Mouse (Mus musculus) heart, embryonic 13.5 days (tissue): ENCODE results near the gene Samm50. TPM values are rescaled to one million over a fixed set of nuclear protein-coding genes. Genes with fewer than 3 reads are reported as not detected.

ENCODE experiments used
- ATAC-seq: fragments of 200-750 bp; cut with Nextera tagmentation; 2 replicates; pipeline ENCODE4 v1.8.0; 2017; ENCODE audit warnings: moderate TSS enrichment; ENCODE audit not compliant: insufficient number of reproducible peaks, low FRiP score, low TSS enrichment; ENCODE audit errors: extremely low read depth
- H3K27ac ChIP-seq: fragments of 300-500 bp; sonication (generic); replicated peaks from 2 replicates; pipeline ENCODE4 v1.5.1; 2015; ENCODE audit warnings: moderate library complexity, mild to moderate bottlenecking, inconsistent platforms
- H3K27me3 ChIP-seq: fragments of 300-500 bp; sonication (generic); replicated peaks from 2 replicates; pipeline ENCODE4 v1.6.1; 2015; ENCODE audit warnings: mild to moderate bottlenecking, inconsistent platforms
- H3K36me3 ChIP-seq: fragments of 300-500 bp; sonication (generic); 2 replicates; pipeline ENCODE4 v1.6.1; 2015; ENCODE audit warnings: mild to moderate bottlenecking, inconsistent platforms
- H3K4me1 ChIP-seq: fragments of 300-500 bp; sonication (generic); 2 replicates; pipeline ENCODE4 v1.6.1; 2015; ENCODE audit warnings: inconsistent platforms
- H3K4me2 ChIP-seq: fragments of 300-500 bp; sonication (generic); 2 replicates; pipeline ENCODE4 v1.6.1; 2015; ENCODE audit warnings: inconsistent platforms, mild to moderate bottlenecking, moderate library complexity
- H3K4me3 ChIP-seq: fragments of 300-500 bp; sonication (generic); 2 replicates; pipeline ENCODE4 v1.5.1; 2015; ENCODE audit warnings: moderate library complexity, mild to moderate bottlenecking, inconsistent platforms
- H3K9ac ChIP-seq: fragments of 300-500 bp; sonication (generic); 2 replicates; pipeline ENCODE4 v1.6.1; 2015; ENCODE audit warnings: inconsistent platforms, mild to moderate bottlenecking, moderate library complexity
- H3K9me3 ChIP-seq: fragments of 300-500 bp; sonication (generic); 2 replicates; pipeline ENCODE4 v1.6.1; 2016; ENCODE audit warnings: inconsistent platforms
- WGBS: fragments of 180-500 bp; shearing (Covaris S2); methylation state at CpG from one replicate; pipeline ENCODE4 v1.1.7; 2015; ENCODE audit warnings: mixed read lengths; 5-methylcytosine and 5-hydroxymethylcytosine counted together
- polyA plus RNA-seq: library from polyadenylated mRNA; unstranded; fragments of >200 nt; fragmentation: Nextera tagmentation; extraction: Ambion mirVana; gene quantifications from 2 replicates; pipeline ENCODE4 v1.2.1, GENCODE M21; 2015

Gene Samm50
- polyA plus RNA-seq, 1 experiment from 2014 or later: 103 TPM

DNA sequence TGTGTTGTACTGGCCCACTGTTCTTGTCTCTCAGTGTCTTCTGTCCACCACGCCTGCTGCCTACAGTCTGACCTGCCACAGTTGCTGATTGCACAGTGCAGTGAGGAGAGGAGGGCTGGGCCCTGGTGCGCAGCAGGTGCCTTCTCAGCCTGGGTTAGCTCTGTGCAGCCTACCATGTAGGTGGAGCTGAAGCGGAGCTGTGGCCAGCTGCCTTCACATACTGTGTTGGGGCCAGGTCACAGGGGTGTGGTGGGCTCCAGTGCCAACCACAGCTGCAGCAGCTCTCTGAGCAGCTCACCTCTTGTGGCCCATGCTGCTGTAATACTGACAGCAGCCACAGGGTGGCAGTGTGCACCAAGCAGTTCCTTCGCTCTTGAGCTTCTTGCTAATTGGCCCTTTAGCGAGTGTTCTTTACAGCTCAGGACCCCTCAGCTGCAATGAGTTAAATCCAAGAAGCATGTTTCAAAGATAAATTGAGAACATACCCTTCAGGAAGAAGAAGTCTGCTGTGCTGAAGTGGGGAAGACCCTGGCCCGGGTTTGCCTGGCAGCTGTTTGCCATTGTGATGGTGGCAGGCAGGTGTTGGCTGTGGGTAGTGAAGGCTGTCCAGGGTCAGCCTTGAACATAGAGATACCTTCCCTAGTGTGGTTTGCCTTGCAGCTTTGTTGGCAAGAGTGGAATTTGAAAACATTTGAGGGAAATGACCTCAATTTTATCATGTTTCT lies 20.2 kb downstream of the Samm50 start:
- no peak overlapping the region for H3K4me3 ChIP-seq
- 50% methylated on average over 6 of the region's 6 CpGs for WGBS
- H3K27me3 ChIP-seq: no peaks in the 10 kb centered on the region
- H3K36me3 ChIP-seq: peaks cover 68% of the 10 kb centered on the region
- H3K4me2 ChIP-seq: no peak overlapping the region
- H3K9ac ChIP-seq: no peak overlapping the region
- peak overlapping the region; percentile 20; the same call in 1 of the 2 replicates for H3K27ac ChIP-seq
- no peaks in the 10 kb centered on the region for H3K9me3 ChIP-seq
- no peak for ATAC-seq
- peaks cover 56% of the 10 kb centered on the region for H3K4me1 ChIP-seq

DNA sequence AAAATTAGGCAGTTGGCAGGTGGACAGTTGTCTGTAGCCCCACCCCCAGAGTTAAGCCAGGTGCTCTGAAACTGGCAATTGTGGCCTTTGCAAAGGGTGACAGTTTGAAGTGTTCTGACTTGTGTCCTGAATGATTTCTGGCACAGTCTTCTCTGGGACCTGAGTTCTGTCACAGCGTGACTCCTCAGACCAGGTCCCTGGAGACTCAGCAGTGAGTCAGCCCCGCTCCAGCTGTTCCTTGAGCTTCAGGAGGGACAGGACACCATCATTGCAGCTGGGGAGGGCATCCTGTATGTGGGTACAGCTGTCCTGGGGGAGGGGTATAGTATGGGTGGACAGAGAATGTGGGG lies 20.7 kb downstream of the Samm50 start:
- no peaks in the 10 kb centered on the region for H3K27me3 ChIP-seq
- no peak for ATAC-seq
- 70% methylated on average over 2 of the region's 2 CpGs for WGBS
- no peak overlapping the region for H3K9ac ChIP-seq
- peaks cover 63% of the 10 kb centered on the region for H3K36me3 ChIP-seq
- no peak overlapping the region for H3K4me3 ChIP-seq
- H3K4me1 ChIP-seq: peaks cover 58% of the 10 kb centered on the region
- H3K27ac ChIP-seq: peak overlapping the region; percentile 20; the same call in 1 of the 2 replicates
- no peak overlapping the region for H3K4me2 ChIP-seq
- H3K9me3 ChIP-seq: no peaks in the 10 kb centered on the region

DNA sequence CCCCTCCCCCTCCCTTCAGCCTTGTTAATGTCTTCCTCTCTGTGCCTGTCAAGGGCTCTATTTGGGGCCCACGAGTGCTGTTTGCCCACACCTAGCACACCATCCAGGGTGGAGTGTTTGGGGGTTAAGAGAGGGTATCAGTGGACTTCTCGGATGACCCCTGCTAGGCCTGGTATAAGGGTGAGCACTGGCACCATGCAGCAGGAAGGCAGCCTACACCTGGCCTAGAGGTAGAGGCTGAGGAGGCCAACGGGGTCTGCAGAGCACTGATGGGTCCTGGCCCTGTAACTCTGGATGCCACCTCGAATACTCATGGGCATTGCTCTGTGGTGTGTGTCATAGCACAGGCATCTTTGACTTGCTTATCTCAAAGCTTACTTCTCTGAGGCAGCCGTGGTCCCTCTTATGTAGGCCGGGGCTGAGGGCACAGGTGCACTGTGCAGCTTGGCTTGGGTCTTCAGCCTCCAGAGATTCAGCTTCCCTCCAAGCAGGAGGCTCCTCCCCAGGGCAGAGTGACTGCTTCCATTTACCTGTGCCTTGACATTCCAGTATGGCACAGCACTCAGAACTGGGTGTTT lies 21.2 kb downstream of the Samm50 start:
- peaks cover 63% of the 10 kb centered on the region for H3K4me1 ChIP-seq

DNA sequence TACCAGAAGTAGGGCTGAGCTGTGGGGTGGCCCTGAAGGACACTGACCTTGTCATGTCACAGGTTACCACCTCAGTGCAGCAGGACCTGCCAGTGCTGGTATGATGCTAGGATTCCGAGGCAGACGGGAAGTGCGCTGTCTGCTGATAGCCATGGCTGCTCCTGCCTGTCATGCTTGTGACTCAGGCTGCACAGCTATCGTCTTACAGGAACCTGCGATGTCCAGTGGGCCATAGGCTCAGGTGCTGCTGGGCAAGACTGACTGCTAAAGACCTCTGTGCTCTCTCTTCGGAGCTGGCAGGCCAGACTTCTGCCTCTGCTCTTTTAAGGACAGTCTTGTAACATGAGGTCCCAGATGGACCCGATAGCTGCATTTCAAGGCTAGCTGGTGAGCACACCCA lies 22.4 kb downstream of the Samm50 start:
- H3K4me2 ChIP-seq: no peak overlapping the region
- H3K36me3 ChIP-seq: peaks cover 48% of the 10 kb centered on the region
- H3K4me1 ChIP-seq: peaks cover 68% of the 10 kb centered on the region
- H3K9ac ChIP-seq: no peak overlapping the region
- no peak for ATAC-seq
- H3K4me3 ChIP-seq: no peak overlapping the region
- no peaks in the 10 kb centered on the region for H3K9me3 ChIP-seq
- no peak overlapping the region for H3K27ac ChIP-seq
- WGBS: 71% methylated on average over 7 of the region's 7 CpGs
- H3K27me3 ChIP-seq: no peaks in the 10 kb centered on the region

More for the DNA sequence above, 21.2 kb downstream of the Samm50 start:
- 0 out of 2 replicates have a peak overlapping the region, but pooled peaks have one; percentile 20 for H3K27ac ChIP-seq
- ATAC-seq: no peak
- no peaks in the 10 kb centered on the region for H3K9me3 ChIP-seq
- H3K27me3 ChIP-seq: no peaks in the 10 kb centered on the region
- H3K9ac ChIP-seq: no peak overlapping the region
- H3K36me3 ChIP-seq: peaks cover 59% of the 10 kb centered on the region
- 72% methylated on average over 6 of the region's 6 CpGs for WGBS
- no peak overlapping the region for H3K4me3 ChIP-seq
- H3K4me2 ChIP-seq: no peak overlapping the region

DNA sequence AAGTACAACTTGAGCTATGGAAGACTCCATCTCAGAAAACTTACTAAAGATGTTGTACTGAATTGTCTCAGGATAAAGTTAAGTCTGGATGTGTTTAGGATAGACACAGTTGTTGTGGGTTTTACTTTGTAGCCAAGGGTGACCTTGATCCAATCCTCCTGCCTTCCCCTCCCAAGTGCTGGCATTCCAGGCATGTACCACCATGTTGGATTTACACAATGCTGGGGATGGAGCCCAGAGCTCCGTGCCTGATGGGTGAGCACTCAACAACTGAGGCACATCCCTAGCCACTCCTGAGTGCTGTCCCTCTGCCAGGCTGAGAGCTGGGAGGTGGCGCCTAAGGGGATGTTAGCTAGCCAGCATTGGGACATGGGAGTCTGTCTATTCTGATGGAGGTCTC lies 23.2 kb downstream of the Samm50 start:
- Histone ChIP-seq H3K9me3 (no peaks in the 10 kb centered on the region), H3K9ac (no peak overlapping the region), H3K36me3 (peaks cover 40% of the 10 kb centered on the region), H3K27ac (no peak overlapping the region), H3K4me3 (no peak overlapping the region), H3K27me3 (no peaks in the 10 kb centered on the region), H3K4me1 (peaks cover 66% of the 10 kb centered on the region), H3K4me2 (no peak overlapping the region)
- ATAC-seq: no peak
- WGBS: 77% methylated on average over 2 of the region's 2 CpGs

DNA sequence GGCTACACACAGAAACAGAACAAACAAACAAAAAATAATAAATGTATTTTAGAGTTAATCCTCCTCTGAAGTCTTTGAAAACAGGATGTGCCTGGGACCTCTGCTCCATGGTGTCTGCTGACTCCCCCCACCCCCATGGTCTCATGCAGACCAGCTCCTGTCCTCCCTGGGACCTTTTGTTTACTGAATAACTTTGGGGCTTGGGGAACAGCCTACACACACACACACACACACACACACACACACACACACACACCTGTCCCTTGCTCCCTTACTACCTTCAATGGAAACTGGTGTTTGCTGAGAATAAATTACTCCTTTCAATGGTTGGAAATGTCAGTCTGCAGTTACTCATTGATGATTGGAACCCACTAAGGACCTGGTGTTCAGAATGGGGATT lies 24.0 kb downstream of the Samm50 start:
- H3K4me1 ChIP-seq: peaks cover 62% of the 10 kb centered on the region
- no peak overlapping the region for H3K4me3 ChIP-seq
- H3K4me2 ChIP-seq: no peak overlapping the region
- H3K36me3 ChIP-seq: peaks cover 32% of the 10 kb centered on the region
- no peak overlapping the region for H3K9ac ChIP-seq
- 0 out of 2 replicates have a peak overlapping the region, but pooled peaks have one; percentile 33 for H3K27ac ChIP-seq
- no peak for ATAC-seq
- H3K27me3 ChIP-seq: no peaks in the 10 kb centered on the region
- H3K9me3 ChIP-seq: no peaks in the 10 kb centered on the region

DNA sequence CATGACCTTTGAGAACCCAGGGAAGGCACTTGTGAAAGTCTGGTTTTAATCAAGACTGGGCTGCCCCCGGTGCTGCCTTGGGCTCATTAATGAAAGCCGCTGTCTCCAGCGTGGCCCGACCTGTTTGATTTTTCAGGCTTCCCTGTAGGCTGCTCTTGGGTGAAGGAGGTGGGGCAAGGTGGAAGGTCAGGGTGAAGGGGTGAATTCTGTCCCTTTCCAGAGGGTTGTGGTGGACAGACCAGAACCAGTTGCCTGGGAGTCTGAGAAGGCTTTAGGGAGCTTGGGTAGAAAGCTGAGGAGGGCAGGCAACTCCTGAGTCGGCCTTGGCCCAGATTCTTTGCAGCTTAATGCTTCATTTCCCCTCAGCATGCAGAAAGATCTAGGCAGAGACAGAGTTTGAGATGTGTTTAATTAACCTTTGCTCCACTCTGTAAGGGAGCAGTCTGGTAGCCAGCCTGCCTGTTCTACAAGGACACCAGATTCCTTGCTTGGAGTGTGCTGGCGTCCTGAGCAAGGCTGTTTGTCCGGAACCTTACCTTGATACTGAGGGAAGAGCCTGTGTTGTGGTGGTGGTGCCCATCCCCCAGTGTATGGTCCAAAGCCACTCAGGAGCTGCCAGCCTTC lies 24.5 kb downstream of the Samm50 start:
- Histone ChIP-seq H3K4me2 (no peak overlapping the region), H3K4me1 (peaks cover 63% of the 10 kb centered on the region), H3K9ac (no peak overlapping the region), H3K27me3 (no peaks in the 10 kb centered on the region), H3K36me3 (peaks cover 27% of the 10 kb centered on the region), H3K4me3 (no peak overlapping the region), H3K9me3 (no peaks in the 10 kb centered on the region), H3K27ac (peak overlapping the region; percentile 33; the same call in 1 of the 2 replicates)
- ATAC-seq: no peak
- 26% methylated on average over 7 of the region's 7 CpGs for WGBS

DNA sequence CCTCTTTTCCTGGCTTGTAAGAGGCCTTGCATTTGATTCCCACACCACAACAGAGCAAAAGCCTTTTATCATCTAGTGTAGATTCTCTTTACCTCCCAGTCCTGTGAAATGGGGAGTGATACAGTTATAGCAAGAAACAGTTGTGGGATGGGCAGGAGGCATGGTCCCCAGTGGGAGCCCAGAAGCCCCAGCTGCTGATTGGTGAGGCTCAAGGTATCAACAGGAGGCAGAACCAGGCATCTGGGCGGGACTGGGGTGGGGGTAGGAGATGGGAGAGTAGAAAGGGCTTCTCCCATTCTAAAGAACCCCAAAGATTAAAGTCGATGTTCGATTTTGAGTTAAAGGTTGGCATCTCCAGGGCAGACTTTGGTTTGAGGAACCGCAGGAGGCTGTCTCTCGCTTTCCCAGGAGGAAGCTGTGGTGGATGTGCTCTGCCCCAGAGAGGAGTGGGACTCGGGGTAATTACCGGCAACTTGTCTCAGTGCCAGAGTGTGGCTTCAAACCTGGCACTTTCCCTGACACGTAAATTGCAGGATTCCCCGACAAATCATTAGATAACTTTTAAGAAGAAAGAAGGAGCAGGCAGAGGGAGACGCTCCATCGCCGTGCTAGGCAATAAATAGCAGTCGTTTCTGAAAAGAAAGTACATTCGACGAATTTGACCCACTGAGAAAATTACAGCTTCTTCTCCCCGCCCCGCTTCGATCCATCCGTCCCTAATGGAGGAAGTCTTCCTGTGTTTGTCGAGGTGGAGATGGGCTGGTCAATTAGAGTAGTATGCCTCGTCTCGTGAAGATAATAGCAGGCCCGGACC lies 26.1 kb downstream of the Samm50 start:
- Histone ChIP-seq H3K36me3 (peaks cover 22% of the 10 kb centered on the region), H3K9ac (peak overlapping the region; percentile 24), H3K27ac (peak overlapping the region; percentile 79), H3K27me3 (no peaks in the 10 kb centered on the region), H3K9me3 (no peaks in the 10 kb centered on the region), H3K4me1 (peaks cover 61% of the 10 kb centered on the region), H3K4me2 (peak overlapping the region; percentile 2; the same call in 1 of the 2 replicates), H3K4me3 (no peak overlapping the region)
- WGBS: 40% methylated on average over 23 of the region's 23 CpGs
- ATAC-seq: no peak

DNA sequence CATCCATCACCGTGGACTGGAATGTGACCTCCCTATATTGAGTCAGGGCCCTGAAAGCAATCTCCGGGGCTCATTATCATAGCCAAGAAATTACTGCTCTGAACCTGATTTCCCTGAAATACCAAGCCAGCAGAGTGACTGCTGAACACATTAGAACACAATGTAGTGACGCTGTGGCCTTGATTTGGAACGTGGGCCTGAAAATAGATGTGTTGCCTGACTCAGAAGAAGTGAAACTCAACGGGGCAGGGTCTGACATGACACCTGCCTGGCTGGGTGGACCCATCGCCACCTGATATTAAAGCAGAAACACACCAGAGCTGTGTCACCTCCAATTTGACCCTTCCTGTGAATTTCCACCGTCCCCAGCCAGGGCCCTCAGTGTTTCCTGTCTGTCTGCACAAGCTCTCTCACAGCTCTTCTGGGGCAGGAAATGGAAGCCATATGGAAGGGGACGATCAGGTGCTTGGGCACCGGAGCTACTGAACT lies 26.8 kb downstream of the Samm50 start:
- no peak overlapping the region for H3K4me3 ChIP-seq
- H3K9me3 ChIP-seq: no peaks in the 10 kb centered on the region
- H3K27ac ChIP-seq: peak overlapping the region; percentile 79
- H3K4me2 ChIP-seq: peak overlapping the region; percentile 2; the same call in 1 of the 2 replicates
- peaks cover 63% of the 10 kb centered on the region for H3K4me1 ChIP-seq
- peaks cover 16% of the 10 kb centered on the region for H3K36me3 ChIP-seq
- no peaks in the 10 kb centered on the region for H3K27me3 ChIP-seq
- peak overlapping the region; percentile 24; the same call in 1 of the 2 replicates for H3K9ac ChIP-seq
- WGBS: 20% methylated on average over 9 of the region's 9 CpGs
- ATAC-seq: no peak

DNA sequence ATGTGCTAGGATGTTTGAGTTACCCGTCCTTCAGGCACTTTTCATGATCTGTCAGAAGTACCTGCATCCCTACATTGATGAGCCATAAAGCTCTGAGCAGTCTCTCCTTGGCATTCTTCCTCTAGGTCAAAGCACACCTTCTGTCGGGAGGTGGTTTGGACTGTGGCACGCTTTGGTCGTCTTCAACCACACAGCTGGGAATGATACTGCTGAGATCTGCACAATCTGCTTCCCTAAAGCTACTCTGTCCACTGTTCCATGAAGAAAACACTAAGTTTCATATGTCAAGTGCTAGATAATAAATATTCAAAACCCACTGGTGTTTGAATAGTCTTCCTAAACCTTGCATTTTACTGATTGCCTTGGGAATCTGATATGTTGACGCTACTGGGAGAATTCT lies 29.5 kb downstream of the Samm50 start:
- no peak for ATAC-seq
- H3K4me2 ChIP-seq: no peak overlapping the region
- 66% methylated on average over 5 of the region's 5 CpGs for WGBS
- no peak overlapping the region for H3K27ac ChIP-seq
- H3K9ac ChIP-seq: no peak overlapping the region
- no peaks in the 10 kb centered on the region for H3K9me3 ChIP-seq
- 0 out of 2 replicates have a peak, but pooled peaks cover 6% of the 10 kb centered on the region for H3K27me3 ChIP-seq
- peaks cover 50% of the 10 kb centered on the region for H3K4me1 ChIP-seq
- H3K4me3 ChIP-seq: no peak overlapping the region
- no peaks in the 10 kb centered on the region for H3K36me3 ChIP-seq

DNA sequence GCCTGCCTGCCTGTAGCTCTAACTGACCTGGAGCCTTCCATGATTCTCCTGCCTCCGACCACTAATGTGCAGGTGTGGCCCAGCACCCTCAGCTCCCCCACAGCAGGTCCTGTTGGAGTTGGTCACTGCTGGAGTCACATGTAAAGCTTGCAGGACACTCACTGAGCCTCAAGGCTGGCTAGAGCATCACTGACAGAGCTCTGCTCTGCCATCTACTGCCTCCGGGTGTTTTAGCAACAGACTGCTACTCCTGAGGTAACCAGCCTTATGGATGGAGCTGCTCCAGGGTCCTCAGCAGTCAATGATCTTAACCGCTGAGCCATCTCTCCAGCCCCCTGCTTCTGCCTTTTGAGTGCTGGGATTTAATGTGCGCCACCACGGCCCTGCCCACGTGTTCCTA lies 31.4 kb downstream of the Samm50 start:
- ATAC-seq: no peak
- WGBS: 29% methylated on average over 6 of the region's 6 CpGs
- Histone ChIP-seq H3K36me3 (no peaks in the 10 kb centered on the region), H3K4me2 (no peak overlapping the region), H3K27ac (no peak overlapping the region), H3K4me3 (no peak overlapping the region), H3K4me1 (peaks cover 37% of the 10 kb centered on the region), H3K9ac (no peak overlapping the region; the same call in 1 of the 2 replicates), H3K9me3 (no peaks in the 10 kb centered on the region), H3K27me3 (0 out of 2 replicates have a peak, but pooled peaks cover 6% of the 10 kb centered on the region)
